Mouse (Mus musculus) thymus, postnatal 14 days (tissue): ENCODE measurements at regions not wholly inside any gene's neighbourhood (a gene's known extent, or its start where the extent isn't known, plus 50 kb on each side); places are given as distances from the start of the nearest gene placed in this dataset.

Experiments used
- DNase-seq: peaks from one replicate; pipeline ENCODE4 v3.0.0; 2021

- DNase-seq: no peak
Measured at GRCm38 (mm10) chr3:8751356-8751755, 858.5 kb downstream of the Zfp704 start.

GRCm38 (mm10) chr3:8750858-8751257 lies 859.0 kb downstream of the Zfp704 start:
- DNase-seq: no peak

- no peak for DNase-seq
Measured at GRCm38 (mm10) chr3:8750162-8750561, 859.7 kb downstream of the Zfp704 start.

- DNase-seq: no peak
Measured at GRCm38 (mm10) chr3:8747201-8747600, 862.7 kb downstream of the Zfp704 start.

GRCm38 (mm10) chr3:8746677-8747076 lies 863.2 kb downstream of the Zfp704 start:
- no peak for DNase-seq

GRCm38 (mm10) chr3:8746037-8746436 lies 863.8 kb downstream of the Zfp704 start:
- DNase-seq: no peak

- DNase-seq: no peak
Measured at GRCm38 (mm10) chr3:8744857-8745256, 865.0 kb downstream of the Zfp704 start.

GRCm38 (mm10) chr3:8743650-8744049 lies 866.2 kb downstream of the Zfp704 start:
- DNase-seq: no peak

- DNase-seq: no peak
Measured at GRCm38 (mm10) chr3:8741266-8742023, 868.4 kb downstream of the Zfp704 start.

- DNase-seq: no peak
Measured at GRCm38 (mm10) chr3:8740710-8741109, 869.2 kb downstream of the Zfp704 start.

- no peak for DNase-seq
Measured at GRCm38 (mm10) chr3:8739299-8739698, 870.6 kb downstream of the Zfp704 start.

- DNase-seq: no peak
Measured at GRCm38 (mm10) chr3:8736239-8736953, 873.5 kb downstream of the Zfp704 start.

- DNase-seq: no peak
Measured at GRCm38 (mm10) chr3:8734096-8734495, 875.8 kb downstream of the Zfp704 start.

GRCm38 (mm10) chr3:8731398-8731797 lies 878.5 kb downstream of the Zfp704 start:
- no peak for DNase-seq

GRCm38 (mm10) chr3:8721628-8722594 lies 888.0 kb downstream of the Zfp704 start:
- DNase-seq: no peak

GRCm38 (mm10) chr3:8720586-8721100 lies 889.2 kb downstream of the Zfp704 start:
- no peak for DNase-seq

GRCm38 (mm10) chr3:8718206-8718605 lies 891.7 kb downstream of the Zfp704 start:
- DNase-seq: peak; percentile 39

- DNase-seq: peak; percentile 48
Measured at GRCm38 (mm10) chr3:8717334-8717812, 892.5 kb downstream of the Zfp704 start.
